Mouse (Mus musculus) heart, adult 10 weeks (tissue): ENCODE results near the gene Phex. TPM values are rescaled to one million over a fixed set of nuclear protein-coding genes. Genes with fewer than 3 reads are reported as not detected.

Experiments used
- polyA plus RNA-seq: library from polyadenylated mRNA; stranded (reverse); fragments of 350-450 nt; fragmentation: Illumina TruSeq; extraction: RNeasy Lipid Tissue Mini Kit (QIAGEN cat#74804); gene quantifications from one replicate; pipeline ENCODE4 v1.2.3, GENCODE M21; 2014; ENCODE audit warnings: low read depth, low replicate concordance

Phex gene
- 0.10 TPM for polyA plus RNA-seq

DNA sequence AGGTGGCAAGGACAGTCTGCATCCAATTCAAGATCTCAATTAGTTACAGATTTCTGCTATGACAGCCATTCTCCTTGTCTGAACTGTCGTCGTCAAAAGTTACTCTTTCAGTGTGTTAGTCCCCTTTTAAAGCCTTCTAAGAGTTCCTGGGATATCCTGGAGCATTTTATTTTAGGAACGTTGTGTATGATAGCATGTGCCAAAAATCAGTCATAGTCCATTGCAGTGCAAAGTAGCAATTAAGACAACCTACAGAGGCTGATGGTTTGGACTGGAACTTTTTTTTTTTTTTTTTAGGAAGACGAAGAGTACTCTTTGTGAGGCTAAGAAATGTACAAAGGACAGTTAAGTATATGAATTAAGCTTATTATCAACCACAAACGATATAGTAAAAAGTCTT is at the start of gene Phex:
TSS of gene Phex (minus strand) at position 101 of the 400 bp plus-strand sequence.

Other genes starting within 250 kb of the Phex start
- gene Sms, start 77.0 kb upstream of the Phex start, polyA plus RNA-seq: 63.7 TPM
- gene Yy2, start 153.7 kb upstream of the Phex start, polyA plus RNA-seq: 2.3 TPM
- 10.6 TPM for gene Mbtps2, start 183.4 kb upstream of the Phex start, polyA plus RNA-seq